Mouse (Mus musculus) limb, embryonic 14.5 days (tissue): ENCODE results near the gene Fam171a2. TPM values are rescaled to one million over a fixed set of nuclear protein-coding genes. Genes with fewer than 3 reads are reported as not detected.

Source experiments
- ATAC-seq: fragments of 200-750 bp; cut with Nextera tagmentation; 2 replicates; pipeline ENCODE4 v1.8.0; 2017; ENCODE audit warnings: low read depth, moderate number of reproducible peaks, moderate TSS enrichment; ENCODE audit not compliant: low FRiP score
- DNase-seq: peaks from one replicate; pipeline ENCODE4 v3.0.0-alpha.2; 2015; ENCODE audit warnings: low spot score
- H3K27ac ChIP-seq: fragments of 300-500 bp; sonication (generic); replicated peaks from 2 replicates; pipeline ENCODE4 v1.5.1; 2014; ENCODE audit warnings: low read depth, mild to moderate bottlenecking, low read length, moderate library complexity, mixed read lengths
- H3K27me3 ChIP-seq: fragments of 300-500 bp; sonication (generic); 2 replicates; pipeline ENCODE4 v1.6.1; 2014; ENCODE audit warnings: low read length, mixed read lengths; ENCODE audit not compliant: control insufficient read depth, insufficient read depth
- H3K36me3 ChIP-seq: fragments of 300-500 bp; sonication (generic); 2 replicates; pipeline ENCODE4 v1.6.1; 2014; ENCODE audit warnings: mild to moderate bottlenecking, low read length, moderate library complexity, mixed read lengths; ENCODE audit not compliant: control insufficient read depth, insufficient read depth
- H3K4me1 ChIP-seq: fragments of 300-500 bp; sonication (generic); 2 replicates; pipeline ENCODE4 v1.6.1; 2014; ENCODE audit warnings: antibody characterized with exemption, low read length, mixed read lengths; ENCODE audit not compliant: control insufficient read depth, insufficient read depth
- H3K4me2 ChIP-seq: fragments of 300-500 bp; sonication (generic); replicated peaks from 2 replicates; pipeline ENCODE4 v1.6.1; 2014; ENCODE audit warnings: low read depth, mild to moderate bottlenecking, low read length, moderate library complexity; ENCODE audit not compliant: severe bottlenecking
- H3K4me3 ChIP-seq: fragments of 300-500 bp; sonication (generic); replicated peaks from 2 replicates; pipeline ENCODE4 v1.5.1; 2014; ENCODE audit warnings: low read length
- H3K9ac ChIP-seq: fragments of 300-500 bp; sonication (generic); 2 replicates; pipeline ENCODE4 v1.6.1; 2014; ENCODE audit warnings: mild to moderate bottlenecking, low read depth, low read length, moderate library complexity; ENCODE audit not compliant: severe bottlenecking
- H3K9me3 ChIP-seq: fragments of 300-500 bp; sonication (generic); 2 replicates; pipeline ENCODE4 v1.6.1; 2016; ENCODE audit warnings: low read length; ENCODE audit not compliant: control insufficient read depth
- POLR2A ChIP-seq: fragments of 200-500 bp; IDR thresholded peaks from 2 replicates; pipeline ENCODE4 v1.8.0; 2012; ENCODE audit warnings: inconsistent platforms, mild to moderate bottlenecking, moderate library complexity, borderline replicate concordance; ENCODE audit not compliant: insufficient read depth, insufficient read length; ENCODE audit errors: extremely low read depth
- WGBS: fragments of 180-500 bp; shearing (Covaris S2); extraction: QIAGEN DNeasy Blood & Tissue Kit; methylation state at CpG from one replicate; pipeline ENCODE4 v1.1.7; 2014; 5-methylcytosine and 5-hydroxymethylcytosine counted together
- polyA plus RNA-seq, 2 experiments: library from polyadenylated mRNA; depleted of rRNA in 1 of 2; stranded (reverse) in 1 of 2; unstranded in 1 of 2; fragments of >200 nt; fragmentation: Nextera tagmentation in 1 of 2; extraction: Ambion mirVana in 1 of 2; gene quantifications; 2 replicates each; pipeline versions ENCODE4 v1.2.1 to v1.2.3; 2012 to 2014

The Fam171a2 gene
- polyA plus RNA-seq, 2 experiments = 8.9 to 56.8 TPM

DNA sequence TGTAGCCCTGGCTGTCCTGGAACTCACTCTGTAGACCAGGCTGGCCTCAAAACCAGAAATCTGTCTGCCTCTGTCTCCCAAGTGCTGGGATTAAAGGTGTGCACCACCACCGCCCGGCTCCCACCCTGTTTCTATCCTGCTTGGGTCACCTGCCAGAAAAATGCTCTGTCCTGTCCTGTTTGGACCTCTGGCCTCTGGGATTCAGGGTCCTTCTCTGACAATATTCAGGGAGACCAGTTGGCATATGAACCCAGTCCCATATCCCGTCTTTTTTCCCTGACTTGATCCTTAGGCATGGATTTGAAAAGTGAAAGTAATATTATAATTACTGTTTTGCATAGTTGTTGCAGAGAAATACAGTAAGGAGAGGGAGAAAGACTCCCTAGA is 15.8 kb downstream of the Fam171a2 start:
- no peak for TF ChIP-seq POLR2A
- WGBS = 77% methylated on average over 3 of the region's 3 CpGs
- no peak overlapping the region for H3K4me2 ChIP-seq
- DNase-seq (no peak), ATAC-seq (no peak)
- no peaks in the 10 kb centered on the region for H3K27me3 ChIP-seq
- H3K4me3 ChIP-seq = no peak overlapping the region
- H3K4me1 ChIP-seq = peaks cover 9% of the 10 kb centered on the region
- no peaks in the 10 kb centered on the region for H3K9me3 ChIP-seq
- no peak overlapping the region for H3K9ac ChIP-seq
- H3K27ac ChIP-seq = no peak overlapping the region
- peaks cover 37% of the 10 kb centered on the region for H3K36me3 ChIP-seq

- 3% methylated on average over 7 of the region's 7 CpGs for WGBS
- peak overlapping the region; percentile 67 for H3K27ac ChIP-seq
- DNase-seq = peak; percentile 89
- 0 out of 2 replicates have a peak, but pooled peaks have one; percentile 27 for ATAC-seq
- peaks cover 32% of the 10 kb centered on the region for H3K36me3 ChIP-seq
- H3K4me1 ChIP-seq = peaks cover 9% of the 10 kb centered on the region
- H3K27me3 ChIP-seq = no peaks in the 10 kb centered on the region
- H3K9ac ChIP-seq = peak overlapping the region; percentile 49
- H3K9me3 ChIP-seq = no peaks in the 10 kb centered on the region
- H3K4me2 ChIP-seq = peak overlapping the region; percentile 86
- H3K4me3 ChIP-seq = peak overlapping the region; percentile 63
- TF ChIP-seq POLR2A = no peak
Measured at GRCm38 (mm10) chr11:102431018-102431645, 16.4 kb downstream of the Fam171a2 start.

DNA sequence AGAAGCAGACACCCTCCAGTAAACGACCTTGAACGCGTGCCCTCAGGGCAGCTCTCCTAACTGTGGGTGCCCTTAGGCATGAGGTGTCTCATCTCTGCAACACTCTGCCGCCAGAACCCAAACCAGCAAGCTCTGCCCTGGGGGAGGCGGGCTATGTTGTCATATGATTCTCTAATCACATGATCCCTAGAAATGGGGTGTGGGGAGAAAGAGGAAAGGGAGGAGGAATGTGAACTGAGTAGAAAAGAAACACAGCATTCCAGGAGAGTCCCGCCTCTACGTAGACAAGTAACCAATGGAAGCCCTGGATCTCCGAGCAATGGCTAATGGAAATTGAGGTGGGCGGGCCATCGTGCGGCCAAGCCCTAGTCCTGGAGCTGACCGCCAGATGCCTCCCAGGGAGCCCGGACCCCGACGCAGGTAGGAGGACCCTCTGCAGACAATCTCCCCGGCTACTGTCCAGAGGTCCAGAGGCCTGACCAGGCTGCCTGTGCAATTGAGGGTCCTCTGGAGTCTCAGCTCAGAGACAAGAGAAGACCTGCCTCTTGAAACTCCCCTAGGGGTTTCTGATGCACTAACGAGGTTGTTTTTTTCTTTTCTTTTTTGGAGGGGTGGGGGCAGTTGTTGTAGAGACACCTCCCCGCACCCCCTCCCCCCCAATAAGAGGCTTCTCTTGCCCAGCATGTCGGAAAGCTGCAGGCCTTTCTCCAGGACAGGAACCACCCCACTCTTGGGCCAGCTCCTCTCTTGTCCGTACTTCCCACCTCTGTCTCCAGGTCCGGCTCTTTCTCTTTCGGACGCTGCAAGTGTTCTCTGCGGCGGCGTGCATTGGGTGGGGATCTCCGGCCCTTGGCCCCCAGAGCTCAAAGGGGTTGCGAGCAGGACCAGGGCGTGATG is 17.1 kb downstream of the Fam171a2 start, which contains the start of gene Grn:
TSS of gene Grn (plus strand) at position 195 of the 897 bp plus-strand sequence.
- TF ChIP-seq POLR2A = no peak
- H3K9me3 ChIP-seq = no peaks in the 10 kb centered on the region
- H3K4me3 ChIP-seq = peak within 1 kb of the TSS; percentile 63
- peaks cover 24% of the 10 kb centered on the region for H3K36me3 ChIP-seq
- DNase-seq (peak; percentile 98), ATAC-seq (peak; percentile 95)
- WGBS = under 1% methylated on average over 29 of the region's 29 CpGs
- peak within 1 kb of the TSS; percentile 86 for H3K4me2 ChIP-seq
- peaks cover 9% of the 10 kb centered on the region for H3K4me1 ChIP-seq
- H3K9ac ChIP-seq = peak within 1 kb of the TSS; percentile 49
- H3K27ac ChIP-seq = peak within 1 kb of the TSS; percentile 67
- H3K27me3 ChIP-seq = no peaks in the 10 kb centered on the region

- no peak overlapping the region for H3K27ac ChIP-seq
- H3K4me3 ChIP-seq = peak overlapping the region; percentile 63
- peak overlapping the region; percentile 86 for H3K4me2 ChIP-seq
- H3K36me3 ChIP-seq = peaks cover 16% of the 10 kb centered on the region
- no peaks in the 10 kb centered on the region for H3K27me3 ChIP-seq
- no peak for TF ChIP-seq POLR2A
- H3K9me3 ChIP-seq = no peaks in the 10 kb centered on the region
- ATAC-seq (no peak), DNase-seq (no peak)
- peak overlapping the region; percentile 48 for H3K9ac ChIP-seq
- peaks cover 9% of the 10 kb centered on the region for H3K4me1 ChIP-seq
- WGBS = 41% methylated on average over 3 of the region's 3 CpGs
Measured at GRCm38 (mm10) chr11:102429551-102429950, 17.9 kb downstream of the Fam171a2 start.

GRCm38 (mm10) chr11:102428981-102429540 is 18.4 kb downstream of the Fam171a2 start:
- H3K27me3 ChIP-seq = no peaks in the 10 kb centered on the region
- WGBS = 64% methylated on average over 8 of the region's 8 CpGs
- no peak overlapping the region for H3K27ac ChIP-seq
- no peak overlapping the region for H3K9ac ChIP-seq
- no peaks in the 10 kb centered on the region for H3K9me3 ChIP-seq
- H3K4me2 ChIP-seq = no peak overlapping the region
- DNase-seq (no peak), ATAC-seq (no peak)
- no peak for TF ChIP-seq POLR2A
- H3K4me1 ChIP-seq = peaks cover 9% of the 10 kb centered on the region
- H3K36me3 ChIP-seq = peaks cover 12% of the 10 kb centered on the region
- H3K4me3 ChIP-seq = peak overlapping the region; percentile 63; the same call in 1 of the 2 replicates
